Mouse (Mus musculus) lung, adult 2 months (tissue): ENCODE results near the gene Bud31. TPM values are rescaled to one million over a fixed set of nuclear protein-coding genes. Genes with fewer than 3 reads are reported as not detected.
"Not testable (repeated sequence)": the region's sequence is repeated elsewhere in the genome, so short reads cannot be mapped to it uniquely, and the experiment has no call there.

Source experiments
- DNase-seq: peaks from one replicate; pipeline ENCODE4 v3.0.0; 2022
- H3K4me1 ChIP-seq: fragments of 200-500 bp; 2 replicates; pipeline ENCODE4 v1.6.1; 2011; ENCODE audit warnings: low read length; ENCODE audit not compliant: control insufficient read depth, insufficient read depth
- H3K4me3 ChIP-seq: fragments of 200-500 bp; replicated peaks from 2 replicates; pipeline ENCODE3; 2011; ENCODE audit warnings: low read depth, mild to moderate bottlenecking, control low read depth, low read length; ENCODE audit errors: extremely low read depth
- CTCF ChIP-seq: fragments of 200-500 bp; IDR thresholded peaks from 2 replicates; pipeline ENCODE4 v1.5.1; 2011; ENCODE audit warnings: mild to moderate bottlenecking, low read length, control low read depth; ENCODE audit not compliant: insufficient read depth
- POLR2A ChIP-seq: fragments of 200-500 bp; IDR thresholded peaks from 2 replicates; pipeline ENCODE4 v1.6.1; 2011; ENCODE audit warnings: low read depth, mild to moderate bottlenecking, control low read depth, low read length, borderline replicate concordance; ENCODE audit errors: extremely low read depth
- WGBS: fragments of 180-500 bp; shearing (Covaris S2); methylation state at CpG from one replicate; pipeline ENCODE4 v1.1.7; 2018; 5-methylcytosine and 5-hydroxymethylcytosine counted together
- polyA plus RNA-seq: library from polyadenylated mRNA; depleted of rRNA; stranded (reverse); fragments of >200 nt; gene quantifications from 2 replicates; pipeline ENCODE4 v1.2.3, GENCODE M21; 2012; rRNA removed

Gene Bud31
- 33.1 and 33.9 TPM in 2 replicates for polyA plus RNA-seq

DNA sequence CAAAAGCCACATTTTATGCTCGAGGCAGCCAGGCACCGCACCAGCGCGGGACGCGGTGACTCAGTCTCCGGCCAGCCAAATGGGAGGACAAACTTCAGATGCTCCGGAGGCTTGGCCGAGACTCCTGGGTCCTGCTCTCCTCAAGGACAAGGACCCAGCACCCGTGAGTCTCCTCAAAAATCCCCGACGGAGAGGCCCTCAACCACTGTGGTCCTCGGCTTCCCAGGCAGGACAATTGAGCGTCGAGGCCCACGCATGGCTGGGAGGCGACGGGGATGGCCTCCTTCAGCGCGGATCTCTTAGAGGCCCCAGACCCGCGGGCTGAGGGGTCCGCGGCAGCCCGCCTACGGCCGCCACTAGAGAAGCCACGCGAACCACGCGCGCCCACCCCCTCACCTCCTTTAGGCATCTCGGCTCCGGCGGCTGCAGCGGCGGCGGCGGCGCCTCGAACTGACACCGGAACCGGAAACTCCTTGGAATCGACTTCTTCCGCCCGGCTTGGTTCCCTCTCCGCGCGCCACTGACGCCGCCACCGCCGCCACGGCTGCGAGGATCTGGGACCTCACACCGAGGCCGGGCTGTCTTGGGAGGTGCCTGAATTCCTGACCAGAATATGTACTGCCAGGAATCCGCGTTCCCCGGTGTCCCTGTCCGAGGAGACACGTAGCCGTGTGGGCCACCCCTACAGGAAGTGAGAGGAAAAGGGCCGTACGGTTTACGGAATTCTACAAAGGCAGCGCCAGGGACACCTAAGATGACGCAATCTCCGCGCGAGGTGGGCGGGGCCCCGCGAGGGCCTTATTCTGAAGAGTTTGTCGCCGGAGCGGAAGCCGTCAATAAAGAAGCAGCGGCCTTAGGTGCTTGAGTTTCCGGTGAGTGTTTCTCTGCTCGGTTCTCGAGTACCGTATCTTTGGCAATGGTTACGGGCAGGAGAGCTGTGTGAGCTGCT is at the start of gene Bud31, which contains the start of gene Pdap1:
Gene Bud31 (plus strand): TSS at position 792 of the 949 bp plus-strand sequence.
Gene Pdap1 (minus strand): TSS at position 668 of the 949 bp plus-strand sequence.
- Histone ChIP-seq H3K4me3 (peak within 1 kb of the TSS; percentile 97), H3K4me1 (peaks cover 2% of the 10 kb centered on the region; the same call in 1 of the 2 replicates)
- TF ChIP-seq POLR2A = peak; percentile 74; the same call in 1 of the 2 replicates
- no peak for TF ChIP-seq CTCF
- WGBS = under 1% methylated on average over 84 of the region's 84 CpGs
- DNase-seq = peak; percentile 97

DNA sequence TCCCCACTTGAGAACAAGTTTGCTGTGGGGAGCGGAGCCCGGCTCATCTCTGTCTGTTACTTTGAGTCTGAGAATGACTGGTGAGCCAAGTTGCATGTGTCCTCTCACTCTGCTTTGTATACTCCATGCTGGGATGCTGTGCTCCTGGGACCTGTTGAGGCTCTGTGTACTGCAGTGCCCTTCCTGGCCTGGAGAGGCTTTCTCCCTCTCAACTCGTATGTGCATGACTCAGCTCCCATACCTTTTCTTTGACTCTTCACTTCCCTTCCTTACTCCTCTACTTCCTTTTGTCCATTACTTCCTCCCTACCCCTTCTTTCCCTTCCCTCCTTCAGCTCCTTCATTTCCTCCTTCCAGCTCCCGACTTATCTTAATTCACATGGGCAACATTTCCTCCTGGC is 44.0 kb upstream of the Bud31 start:
- Histone ChIP-seq H3K4me1 (no peaks in the 10 kb centered on the region), H3K4me3 (no peak overlapping the region)
- WGBS = 75% methylated on average over 4 of the region's 4 CpGs
- DNase-seq = no peak
- TF ChIP-seq CTCF (no peak), POLR2A (no peak)

DNA sequence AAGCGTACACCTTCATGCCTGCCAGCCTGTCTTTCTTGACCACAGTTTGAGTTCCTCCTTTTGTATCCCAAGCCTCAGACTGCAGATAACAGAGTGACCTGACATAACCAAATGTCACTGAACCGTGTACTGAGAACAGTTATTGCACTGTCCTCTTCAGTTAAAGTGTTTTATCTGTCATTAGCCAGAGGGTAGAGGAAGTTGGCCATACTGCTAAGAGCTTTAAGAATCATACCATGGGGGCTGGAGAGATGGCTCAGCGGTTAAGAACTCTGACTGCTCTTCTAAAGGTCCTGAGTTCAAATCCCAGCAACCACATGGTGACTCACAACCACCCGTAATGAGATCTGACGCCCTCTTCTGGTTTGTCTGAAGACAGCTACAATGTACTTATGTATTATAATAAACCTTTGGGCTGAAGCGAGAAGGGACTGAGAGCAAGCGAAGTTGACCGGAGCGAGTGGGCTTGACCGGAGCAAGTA is 41.8 kb upstream of the Bud31 start:
- TF ChIP-seq CTCF (no peak), POLR2A (no peak)
- Histone ChIP-seq H3K4me1 (no peaks in the 10 kb centered on the region), H3K4me3 (no peak overlapping the region)
- DNase-seq = no peak
- WGBS = 88% methylated on average over 10 of the region's 10 CpGs

DNA sequence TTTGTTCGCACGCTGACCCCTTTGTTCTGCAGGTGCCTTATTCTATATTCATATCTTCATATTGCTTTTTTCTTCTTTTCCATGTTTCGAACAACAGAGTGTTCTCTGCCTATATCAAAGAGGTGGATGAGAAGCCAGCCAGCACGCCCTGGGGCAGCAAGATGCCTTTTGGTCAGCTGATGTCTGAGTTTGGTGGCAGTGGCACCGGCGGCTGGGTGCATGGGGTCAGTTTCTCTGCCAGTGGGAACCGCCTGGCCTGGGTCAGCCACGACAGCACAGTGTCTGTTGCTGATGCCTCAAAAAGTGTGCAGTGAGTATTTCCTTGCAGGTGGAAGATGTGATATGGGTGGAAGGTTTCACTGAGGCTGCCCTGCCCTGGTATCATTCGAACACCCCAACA is 39.2 kb upstream of the Bud31 start:
- H3K4me1 ChIP-seq = no peaks in the 10 kb centered on the region
- no peak overlapping the region for H3K4me3 ChIP-seq
- DNase-seq = no peak
- no peak for TF ChIP-seq CTCF
- TF ChIP-seq POLR2A = no peak
- 96% methylated on average over 9 of the region's 9 CpGs for WGBS

DNA sequence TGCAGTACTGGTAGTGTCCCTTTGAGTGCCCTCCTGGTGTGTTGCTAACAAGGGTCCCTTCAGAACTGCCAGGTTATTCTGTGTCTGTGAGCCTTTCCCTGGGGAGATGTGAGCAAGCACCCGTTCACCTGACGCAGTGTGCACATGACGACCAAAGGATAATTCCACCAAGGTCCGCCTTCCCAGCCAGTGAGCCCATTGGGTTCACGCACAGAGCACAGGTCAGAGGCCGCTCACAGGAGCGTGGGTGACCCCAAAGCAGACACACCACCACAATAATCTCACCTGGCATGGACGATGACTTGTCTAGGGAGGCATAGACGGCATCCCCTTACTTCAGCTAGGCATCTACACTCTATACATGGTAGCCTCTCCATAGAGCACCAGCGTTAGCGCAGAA is 38.7 kb upstream of the Bud31 start:
- not testable (repeated sequence) for H3K4me3 ChIP-seq, DNase-seq, H3K4me1 ChIP-seq
- WGBS = 96% methylated on average over 11 of the region's 11 CpGs

DNA sequence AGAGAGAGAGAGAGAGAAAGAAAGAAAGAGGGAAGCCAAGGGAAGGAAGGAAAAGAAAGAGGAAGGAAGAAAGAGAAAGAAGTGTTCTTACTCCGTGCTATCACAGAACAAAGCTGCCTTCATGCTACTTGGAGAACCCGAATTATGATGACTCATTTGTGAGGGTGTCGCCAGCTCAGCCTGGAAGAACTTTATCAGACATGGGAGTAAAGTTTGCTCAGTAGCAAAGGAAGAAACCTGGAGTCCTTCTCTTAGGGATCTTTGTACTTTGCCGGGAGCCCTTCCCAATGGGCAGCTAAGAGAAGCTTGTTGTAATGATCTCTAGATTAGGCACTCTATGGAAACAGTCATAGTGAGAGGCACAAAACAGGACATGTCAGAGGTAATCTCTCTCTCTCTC is 37.5 kb upstream of the Bud31 start:
- 78% methylated on average over 4 of the region's 4 CpGs for WGBS
- DNase-seq = no peak
- H3K4me1 ChIP-seq = no peaks in the 10 kb centered on the region

DNA sequence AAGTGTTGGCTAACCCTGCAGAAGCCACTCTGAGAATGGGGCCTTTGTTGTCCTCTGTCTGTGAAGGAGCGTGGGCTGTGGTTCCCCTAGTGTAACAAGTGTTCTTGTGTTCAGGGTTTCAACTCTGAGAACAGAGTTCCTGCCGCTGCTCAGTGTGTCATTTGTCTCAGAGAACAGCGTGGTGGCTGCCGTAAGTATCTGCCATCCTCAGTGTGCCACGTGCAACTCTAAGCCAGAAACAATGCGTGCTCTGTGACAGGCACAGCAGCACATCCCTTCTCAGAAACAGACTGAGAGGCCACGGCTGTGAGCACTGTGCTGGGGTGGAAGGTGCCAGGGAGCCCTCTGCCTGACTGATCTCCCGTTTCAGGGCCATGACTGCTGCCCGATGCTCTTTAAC is 35.8 kb upstream of the Bud31 start:
- no peak for TF ChIP-seq CTCF
- TF ChIP-seq POLR2A = no peak
- H3K4me3 ChIP-seq = no peak overlapping the region
- no peak for DNase-seq
- H3K4me1 ChIP-seq = no peaks in the 10 kb centered on the region
- 86% methylated on average over 9 of the region's 9 CpGs for WGBS

More for the DNA sequence above, 37.5 kb upstream of the Bud31 start:
- H3K4me3 ChIP-seq = no peak overlapping the region
- TF ChIP-seq CTCF (no peak), POLR2A (no peak)

DNA sequence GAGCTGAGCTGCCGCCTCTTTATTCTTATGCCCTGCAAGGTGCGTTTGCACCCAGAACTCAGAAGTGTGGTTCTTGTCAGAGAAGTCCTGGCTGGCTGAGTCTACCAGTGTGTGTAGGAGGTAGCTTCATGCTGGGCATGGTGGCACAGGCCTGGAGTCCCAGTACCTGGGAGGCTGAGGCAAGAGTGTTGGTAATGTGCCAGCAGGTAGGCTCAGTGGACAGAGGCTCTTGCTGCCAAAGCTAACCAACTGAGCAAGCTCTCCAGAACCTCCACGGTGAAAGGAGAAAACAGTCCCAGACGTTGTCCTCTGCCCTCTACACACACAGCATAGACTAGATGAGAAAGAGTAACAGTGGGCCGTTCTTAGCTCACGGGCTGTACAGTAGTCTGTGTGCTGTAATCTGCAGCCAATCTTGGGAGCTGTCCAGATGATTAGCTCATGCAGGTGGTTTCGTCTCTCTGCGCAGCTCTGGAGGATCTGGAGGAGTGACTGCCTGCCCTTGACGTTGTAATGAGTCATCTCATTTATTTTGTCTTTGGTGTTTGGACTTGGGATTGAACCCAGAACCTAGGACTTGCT is 34.4 kb upstream of the Bud31 start:
- WGBS = 79% methylated on average over 9 of the region's 9 CpGs
- no peak for DNase-seq
- H3K4me3 ChIP-seq = no peak overlapping the region
- H3K4me1 ChIP-seq = no peaks in the 10 kb centered on the region
- TF ChIP-seq POLR2A (no peak), CTCF (no peak)

DNA sequence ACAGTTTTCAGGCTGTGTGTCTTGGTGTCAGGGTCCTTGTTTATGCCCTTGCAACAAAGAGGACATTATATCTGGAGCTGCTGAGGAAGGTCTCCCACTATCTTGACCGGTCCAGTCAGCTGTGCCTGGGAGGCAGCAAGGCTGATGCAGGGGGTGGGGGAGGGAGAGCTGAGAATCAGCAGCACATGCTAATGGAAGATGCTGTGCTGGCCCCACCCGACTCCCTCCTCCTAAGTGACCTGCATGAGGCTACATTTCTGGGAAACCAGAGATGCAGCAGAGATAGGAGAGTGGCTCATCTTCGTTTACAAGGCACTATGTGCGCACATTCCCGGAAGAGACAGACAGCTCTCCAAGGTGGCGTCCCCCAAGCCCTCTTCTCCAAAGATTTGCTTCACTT is 29.8 kb upstream of the Bud31 start:
- TF ChIP-seq CTCF = no peak
- no peak for TF ChIP-seq POLR2A
- no peak overlapping the region for H3K4me3 ChIP-seq
- WGBS = 85% methylated on average over 6 of the region's 6 CpGs
- no peak for DNase-seq
- no peaks in the 10 kb centered on the region for H3K4me1 ChIP-seq
